Mouse (Mus musculus) granulocyte monocyte progenitor cell, adult 5-6 weeks (primary cell): ENCODE measurements around the gene Prl2a1. TPM values are rescaled to one million over a fixed set of nuclear protein-coding genes. Genes with fewer than 3 reads are reported as not detected.
"Not testable (repeated sequence)": the region's sequence is repeated elsewhere in the genome, so short reads cannot be mapped to it uniquely, and the experiment has no call there.

Source experiments
- ATAC-seq: replicated peaks from 2 replicates; pipeline ENCODE4 v1.8.0; 2016; ENCODE audit warnings: mild to moderate bottlenecking, moderate TSS enrichment, inconsistent platforms; ENCODE audit not compliant: poor library complexity, severe bottlenecking
- total RNA-seq, 2 experiments: library from RNA; stranded (forward) in 1 of 2; stranded (reverse) in 1 of 2; fragments of 200-712, 200-1000 nt in 1 of 2; fragments of >200 nt in 1 of 2; fragmentation: Nextera tagmentation in 1 of 2; gene quantifications; 2 replicates each; pipeline ENCODE4 v1.2.3; 2014 to 2017

The Prl2a1 gene
- total RNA-seq (2014; fragmentation: Nextera tagmentation) (not detected in 2 replicates), total RNA-seq (2017) (not detected in 2 replicates)

DNA sequence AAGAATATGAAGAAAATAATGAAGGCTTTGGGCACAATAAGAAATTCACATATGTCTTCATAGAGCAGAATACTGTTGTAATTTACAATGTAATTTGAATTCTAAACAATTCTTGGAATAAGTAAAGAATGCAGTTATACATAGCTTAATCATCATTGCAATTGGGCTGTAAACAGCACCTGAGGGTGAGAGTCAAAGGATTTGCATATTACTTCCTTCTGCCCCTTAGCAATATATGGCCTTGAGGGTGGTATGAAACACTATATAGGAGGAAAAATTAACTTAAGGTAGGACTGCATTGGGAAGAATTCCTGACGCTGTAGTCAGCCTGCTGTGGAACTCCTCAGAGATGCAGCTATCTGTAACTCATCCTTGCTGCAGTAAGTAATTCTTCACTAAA, at the start of gene Prl2a1:
Gene Prl2a1 (plus strand): TSS at position 301 of the 400 bp plus-strand sequence.
- no peak for ATAC-seq

DNA sequence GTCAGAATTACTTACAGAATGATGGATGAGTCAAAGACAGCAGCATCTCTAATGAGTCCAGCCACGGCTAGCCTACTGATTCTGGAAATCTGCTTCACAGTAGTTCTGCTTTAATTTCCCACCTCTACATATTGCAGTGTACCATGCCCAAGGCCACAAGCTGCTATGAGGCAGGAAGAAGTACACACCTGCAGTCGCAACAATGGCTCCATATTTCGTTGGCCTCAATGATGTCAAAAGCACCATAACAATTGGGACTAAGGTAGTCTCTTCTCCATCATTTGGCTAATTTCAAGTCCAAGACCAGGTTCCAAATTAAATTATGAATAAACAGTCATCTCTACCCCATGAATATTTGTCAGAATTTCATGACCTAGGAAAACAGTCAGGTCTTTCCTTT, 20.8 kb upstream of the Prl2a1 start, which contains the start of gene Prl7c1:
Gene Prl7c1 (minus strand): TSS at position 101 of the 400 bp plus-strand sequence.
- not testable (repeated sequence) for ATAC-seq

DNA sequence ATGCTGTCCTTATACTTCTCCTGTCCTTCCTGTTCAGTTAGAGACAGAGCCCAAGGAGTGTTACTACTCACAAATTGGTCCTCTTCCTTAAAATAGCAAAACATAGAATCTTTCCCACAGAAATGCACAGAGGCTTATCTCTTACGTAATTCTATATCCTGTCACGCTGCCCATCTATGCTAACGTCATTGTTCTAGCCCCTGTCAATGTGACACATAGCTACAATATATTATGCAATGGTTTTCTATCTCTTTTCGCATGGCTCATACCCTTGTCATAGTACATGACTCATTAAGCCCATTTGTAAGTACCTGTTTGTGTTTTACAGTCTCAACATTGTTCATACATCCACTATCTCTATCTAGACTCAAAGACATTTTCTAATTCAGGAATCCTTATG, 2.2 kb upstream of the Prl2a1 start:
- ATAC-seq: peak; percentile 40

DNA sequence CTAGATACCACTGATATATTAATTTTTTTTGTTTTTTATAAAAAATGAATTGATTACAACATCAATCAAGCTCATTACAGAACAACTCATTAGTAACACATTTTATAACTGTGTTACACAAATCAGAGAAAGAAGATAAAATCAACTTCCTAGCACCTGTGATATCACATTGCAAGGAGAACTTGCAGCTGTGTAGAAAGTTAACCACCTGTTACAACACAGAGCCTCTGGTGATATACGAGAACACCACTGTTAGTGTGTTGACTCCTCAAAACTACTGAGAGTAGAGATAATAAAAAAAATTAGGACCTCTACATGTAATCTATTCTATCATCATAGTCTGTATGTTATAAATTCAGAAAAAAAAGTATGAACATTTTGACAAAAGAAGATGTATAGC, 1.3 kb downstream of the Prl2a1 start:
- no peak for ATAC-seq

DNA sequence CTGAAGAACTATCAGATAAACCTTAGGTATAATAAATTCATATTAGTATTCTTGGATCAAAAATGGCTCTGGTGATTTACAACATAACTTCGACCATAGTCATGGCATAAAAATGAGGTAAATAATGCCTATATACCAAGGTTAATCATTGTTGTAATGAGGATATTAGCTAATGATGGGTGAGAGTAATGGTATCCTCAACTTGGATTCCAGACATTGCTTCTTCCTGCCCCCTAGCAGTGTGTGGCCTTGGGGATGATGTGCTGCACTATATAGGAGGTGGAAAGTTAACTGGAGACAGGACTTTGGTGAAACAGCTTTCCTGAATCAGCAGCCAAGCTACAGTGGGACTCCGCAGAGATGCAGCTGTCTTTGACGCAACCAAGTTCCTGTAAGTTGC, 47.6 kb downstream of the Prl2a1 start, which contains the start of gene Prl2c1:
Gene Prl2c1 (plus strand): TSS at position 301 of the 400 bp plus-strand sequence.
- no peak for ATAC-seq

Other genes with a start within 250 kb of the Prl2a1 start
- gene Prl8a9, start 237.0 kb upstream of the Prl2a1 start, total RNA-seq (2014; fragmentation: Nextera tagmentation): not detected in 2 replicates
- not detected in 2 replicates for gene Prl8a9, start 237.0 kb upstream of the Prl2a1 start, total RNA-seq (2017)
- gene Prl8a1, start 219.5 kb upstream of the Prl2a1 start, total RNA-seq (2014; fragmentation: Nextera tagmentation): not detected in 2 replicates
- not detected in 2 replicates for gene Prl8a1, start 219.5 kb upstream of the Prl2a1 start, total RNA-seq (2017)
- gene Prl7b1, start 191.1 kb upstream of the Prl2a1 start, total RNA-seq (2014; fragmentation: Nextera tagmentation): not detected in 2 replicates
- gene Prl7b1, start 191.1 kb upstream of the Prl2a1 start, total RNA-seq (2017): not detected in 2 replicates
- not detected in 2 replicates for gene Prl7a1, start 159.2 kb upstream of the Prl2a1 start, total RNA-seq (2014; fragmentation: Nextera tagmentation)
- not detected in 2 replicates for gene Prl7a1, start 159.2 kb upstream of the Prl2a1 start, total RNA-seq (2017)
- not detected in 2 replicates for gene Prl7a2, start 133.6 kb upstream of the Prl2a1 start, total RNA-seq (2014; fragmentation: Nextera tagmentation)
- gene Prl7a2, start 133.6 kb upstream of the Prl2a1 start, total RNA-seq (2017): not detected in 2 replicates
- not detected in 2 replicates for gene Prl7d1, start 84.9 kb upstream of the Prl2a1 start, total RNA-seq (2014; fragmentation: Nextera tagmentation)
- not detected in 2 replicates for gene Prl7d1, start 84.9 kb upstream of the Prl2a1 start, total RNA-seq (2017)
- gene Prl7c1, start 20.9 kb upstream of the Prl2a1 start, total RNA-seq (2014; fragmentation: Nextera tagmentation): not detected in 2 replicates
- not detected in 2 replicates for gene Prl7c1, start 20.9 kb upstream of the Prl2a1 start, total RNA-seq (2017)
- gene Prl2c1, start 47.7 kb downstream of the Prl2a1 start, total RNA-seq (2014; fragmentation: Nextera tagmentation): not detected in 2 replicates
- gene Prl2c1, start 47.7 kb downstream of the Prl2a1 start, total RNA-seq (2017): not detected in 2 replicates
- not detected in 2 replicates for gene Prl4a1, start 214.6 kb downstream of the Prl2a1 start, total RNA-seq (2014; fragmentation: Nextera tagmentation)
- not detected in 2 replicates for gene Prl4a1, start 214.6 kb downstream of the Prl2a1 start, total RNA-seq (2017)